Mouse (Mus musculus) kidney, embryonic 16.5 days (tissue): ENCODE results near the gene Mbip. TPM values are rescaled to one million over a fixed set of nuclear protein-coding genes. Genes with fewer than 3 reads are reported as not detected.

Experiments used
- ATAC-seq: fragments of 200-750 bp; cut with Nextera tagmentation; 2 replicates; pipeline ENCODE4 v1.8.0; 2017; ENCODE audit warnings: moderate TSS enrichment; ENCODE audit not compliant: low FRiP score, low TSS enrichment
- H3K27ac ChIP-seq: fragments of 300-500 bp; sonication (generic); 2 replicates; pipeline ENCODE4 v1.5.1; 2014; ENCODE audit warnings: low read length
- H3K27me3 ChIP-seq: fragments of 300-500 bp; sonication (generic); 2 replicates; pipeline ENCODE4 v1.6.1; 2014; ENCODE audit warnings: low read length, control low read depth, mixed read lengths; ENCODE audit not compliant: insufficient read depth
- H3K36me3 ChIP-seq: fragments of 300-500 bp; sonication (generic); 2 replicates; pipeline ENCODE4 v1.6.1; 2014; ENCODE audit warnings: low read length, control low read depth, mixed read lengths; ENCODE audit not compliant: insufficient read depth
- H3K4me1 ChIP-seq: fragments of 300-500 bp; sonication (generic); 2 replicates; pipeline ENCODE4 v1.6.1; 2014; ENCODE audit warnings: low read length, control low read depth, mixed read lengths; ENCODE audit not compliant: insufficient read depth
- H3K4me2 ChIP-seq: fragments of 300-500 bp; sonication (generic); replicated peaks from 2 replicates; pipeline ENCODE4 v1.6.1; 2014; ENCODE audit warnings: low read depth, low read length
- H3K4me3 ChIP-seq: fragments of 300-500 bp; sonication (generic); 2 replicates; pipeline ENCODE4 v1.5.1; 2014; ENCODE audit warnings: mild to moderate bottlenecking, low read length
- H3K9ac ChIP-seq: fragments of 300-500 bp; sonication (generic); replicated peaks from 2 replicates; pipeline ENCODE4 v1.6.1; 2014; ENCODE audit warnings: low read length
- H3K9me3 ChIP-seq: fragments of 300-500 bp; sonication (generic); 2 replicates; pipeline ENCODE4 v1.6.1; 2016; ENCODE audit warnings: low read length, control low read depth
- WGBS: fragments of 180-500 bp; shearing (Covaris S2); extraction: QIAGEN DNeasy Blood & Tissue Kit; methylation state at CpG from one replicate; pipeline ENCODE4 v1.1.7; 2014; 5-methylcytosine and 5-hydroxymethylcytosine counted together
- polyA plus RNA-seq: library from polyadenylated mRNA; unstranded; fragments of >200 nt; fragmentation: Nextera tagmentation; extraction: Ambion mirVana; gene quantifications from 2 replicates; pipeline ENCODE4 v1.2.1, GENCODE M21; 2015

Gene Mbip
- polyA plus RNA-seq, 1 experiment from 2014 or later: 39.9 TPM

GRCm38 (mm10) chr12:56318941-56319340, 26.8 kb downstream of the Mbip start:
- Histone ChIP-seq H3K9me3 (peaks cover 5% of the 10 kb centered on the region), H3K4me3 (no peak overlapping the region), H3K9ac (no peak overlapping the region), H3K4me2 (no peak overlapping the region), H3K36me3 (no peaks in the 10 kb centered on the region), H3K27me3 (no peaks in the 10 kb centered on the region), H3K4me1 (no peaks in the 10 kb centered on the region), H3K27ac (no peak overlapping the region)
- no peak for ATAC-seq
- 87% methylated on average over 4 of the region's 4 CpGs for WGBS

GRCm38 (mm10) chr12:56318059-56318458, 27.6 kb downstream of the Mbip start:
- 73% methylated on average over 8 of the region's 8 CpGs for WGBS
- Histone ChIP-seq H3K27me3 (no peaks in the 10 kb centered on the region), H3K9me3 (peaks cover 8% of the 10 kb centered on the region), H3K9ac (no peak overlapping the region), H3K4me3 (no peak overlapping the region), H3K4me1 (no peaks in the 10 kb centered on the region), H3K36me3 (no peaks in the 10 kb centered on the region), H3K27ac (no peak overlapping the region), H3K4me2 (no peak overlapping the region)
- no peak for ATAC-seq

- Histone ChIP-seq H3K27ac (no peak overlapping the region), H3K36me3 (no peaks in the 10 kb centered on the region), H3K9me3 (no peaks in the 10 kb centered on the region), H3K27me3 (no peaks in the 10 kb centered on the region), H3K4me3 (no peak overlapping the region), H3K4me1 (peaks cover 14% of the 10 kb centered on the region; the same call in 1 of the 2 replicates), H3K4me2 (no peak overlapping the region), H3K9ac (no peak overlapping the region)
- WGBS: 62% methylated on average over 6 of the region's 6 CpGs
- ATAC-seq: peak; percentile 46; the same call in 1 of the 2 replicates
Observed at GRCm38 (mm10) chr12:56305758-56306157, 39.9 kb downstream of the Mbip start.

- H3K4me1 ChIP-seq: peaks cover 19% of the 10 kb centered on the region; the same call in 1 of the 2 replicates
- H3K36me3 ChIP-seq: no peaks in the 10 kb centered on the region
- peak overlapping the region; percentile 75 for H3K4me2 ChIP-seq
- H3K27me3 ChIP-seq: 0 out of 2 replicates have a peak, but pooled peaks cover 3% of the 10 kb centered on the region
- no peak for ATAC-seq
- WGBS: 27% methylated on average over 4 of the region's 4 CpGs
- H3K4me3 ChIP-seq: peak overlapping the region; percentile 46
- H3K9me3 ChIP-seq: no peaks in the 10 kb centered on the region
- no peak overlapping the region for H3K27ac ChIP-seq
- H3K9ac ChIP-seq: no peak overlapping the region
Observed at GRCm38 (mm10) chr12:56302321-56303017, 43.2 kb downstream of the Mbip start.

- Histone ChIP-seq H3K4me3 (peak overlapping the region; percentile 46), H3K4me1 (peaks cover 19% of the 10 kb centered on the region; the same call in 1 of the 2 replicates), H3K9me3 (no peaks in the 10 kb centered on the region), H3K36me3 (no peaks in the 10 kb centered on the region), H3K27ac (no peak overlapping the region), H3K27me3 (0 out of 2 replicates have a peak, but pooled peaks cover 4% of the 10 kb centered on the region), H3K4me2 (peak overlapping the region; percentile 75), H3K9ac (peak overlapping the region; percentile 63)
- 7% methylated on average over 27 of the region's 27 CpGs for WGBS
- ATAC-seq: peak; percentile 53; the same call in 1 of the 2 replicates
Observed at GRCm38 (mm10) chr12:56301487-56302293, 44.0 kb downstream of the Mbip start.

- Histone ChIP-seq H3K4me3 (no peak overlapping the region), H3K9me3 (no peaks in the 10 kb centered on the region), H3K27ac (no peak overlapping the region), H3K9ac (no peak overlapping the region), H3K4me2 (no peak overlapping the region), H3K4me1 (peaks cover 19% of the 10 kb centered on the region; the same call in 1 of the 2 replicates), H3K36me3 (no peaks in the 10 kb centered on the region), H3K27me3 (0 out of 2 replicates have a peak, but pooled peaks cover 4% of the 10 kb centered on the region)
- 66% methylated on average over 3 of the region's 3 CpGs for WGBS
- no peak for ATAC-seq
Observed at GRCm38 (mm10) chr12:56299610-56300009, 46.1 kb downstream of the Mbip start.

GRCm38 (mm10) chr12:56298919-56299318, 46.8 kb downstream of the Mbip start:
- WGBS: 21% methylated on average over 1 of the region's 1 CpGs
- Histone ChIP-seq H3K9ac (no peak overlapping the region), H3K36me3 (no peaks in the 10 kb centered on the region)

GRCm38 (mm10) chr12:56297921-56298830, 47.5 kb downstream of the Mbip start:
- no peak overlapping the region for H3K27ac ChIP-seq
- WGBS: 14% methylated on average over 21 of the region's 21 CpGs

More at GRCm38 (mm10) chr12:56298919-56299318, 46.8 kb downstream of the Mbip start:
- Histone ChIP-seq H3K4me1 (peaks cover 19% of the 10 kb centered on the region; the same call in 1 of the 2 replicates), H3K27me3 (0 out of 2 replicates have a peak, but pooled peaks cover 4% of the 10 kb centered on the region), H3K4me3 (no peak overlapping the region), H3K9me3 (no peaks in the 10 kb centered on the region), H3K27ac (no peak overlapping the region), H3K4me2 (no peak overlapping the region)
- ATAC-seq: no peak

GRCm38 (mm10) chr12:56297099-56297498, 48.6 kb downstream of the Mbip start:
- WGBS: 79% methylated on average over 5 of the region's 5 CpGs
- no peak overlapping the region for H3K27ac ChIP-seq
- H3K27me3 ChIP-seq: 0 out of 2 replicates have a peak, but pooled peaks cover 4% of the 10 kb centered on the region

More at GRCm38 (mm10) chr12:56297921-56298830, 47.5 kb downstream of the Mbip start:
- Histone ChIP-seq H3K4me1 (peaks cover 19% of the 10 kb centered on the region; the same call in 1 of the 2 replicates), H3K4me3 (no peak overlapping the region), H3K9ac (no peak overlapping the region), H3K9me3 (no peaks in the 10 kb centered on the region), H3K27me3 (0 out of 2 replicates have a peak, but pooled peaks cover 4% of the 10 kb centered on the region), H3K36me3 (no peaks in the 10 kb centered on the region), H3K4me2 (no peak overlapping the region)
- ATAC-seq: no peak

More at GRCm38 (mm10) chr12:56297099-56297498, 48.6 kb downstream of the Mbip start:
- Histone ChIP-seq H3K9ac (no peak overlapping the region), H3K36me3 (no peaks in the 10 kb centered on the region), H3K9me3 (no peaks in the 10 kb centered on the region), H3K4me2 (no peak overlapping the region), H3K4me3 (no peak overlapping the region), H3K4me1 (peaks cover 14% of the 10 kb centered on the region; the same call in 1 of the 2 replicates)
- ATAC-seq: no peak
